Mouse (Mus musculus) natural killer cell, adult 2 months (primary cell): ENCODE measurements around the gene Tomt.

ENCODE experiments used
- DNase-seq, 2 experiments: peaks; one replicate each; pipeline ENCODE4 v3.0.0; 2022; ENCODE audit warnings: low spot score in 2 of 2

Gene Tomt

GRCm38 (mm10) chr7:101901969-101902368 lies 4.2 kb downstream of the Tomt start:
- no peak for DNase-seq

DNA sequence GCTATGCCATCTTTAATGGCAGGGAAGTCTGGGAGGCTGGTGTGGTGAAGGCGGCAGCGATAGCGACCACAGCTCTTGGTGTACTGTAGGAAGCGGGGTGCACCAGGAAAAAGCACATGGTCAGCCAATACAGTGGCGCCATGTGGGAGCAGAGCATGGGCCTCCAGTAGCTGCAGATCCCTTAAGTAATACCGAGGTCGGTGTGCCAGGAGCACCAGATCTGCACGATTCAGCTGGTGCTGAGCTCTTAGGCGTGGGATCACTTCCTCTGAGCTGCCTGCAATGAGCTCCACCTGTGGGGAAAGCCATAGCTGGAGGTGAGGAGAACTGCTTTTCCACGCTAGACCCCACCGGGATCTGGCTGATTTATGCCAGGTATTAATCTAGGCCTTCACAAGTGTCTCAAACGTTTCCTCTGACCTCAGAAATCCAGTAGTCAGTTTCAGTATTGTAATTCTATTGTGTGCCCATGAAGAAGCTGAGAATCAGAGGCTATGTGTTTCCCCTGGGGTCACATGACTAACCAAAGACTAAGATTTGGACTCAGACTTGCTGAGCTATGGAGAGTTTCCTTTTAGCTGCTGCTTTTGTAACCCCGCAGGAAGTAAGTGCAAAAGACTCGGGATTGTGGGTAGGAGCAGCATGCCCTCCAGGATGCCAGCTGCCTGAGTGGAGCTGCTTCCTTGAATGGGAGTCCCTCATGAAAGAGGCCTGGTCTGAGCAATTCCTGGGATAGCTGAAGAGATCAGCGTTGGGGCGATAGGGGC lies 5.6 kb downstream of the Tomt start:
- DNase-seq = no peak

GRCm38 (mm10) chr7:101896104-101897066 lies 9.8 kb downstream of the Tomt start:
- DNase-seq = peak; percentile 97

GRCm38 (mm10) chr7:101895695-101896094 lies 10.5 kb downstream of the Tomt start:
- no peak for DNase-seq

DNA sequence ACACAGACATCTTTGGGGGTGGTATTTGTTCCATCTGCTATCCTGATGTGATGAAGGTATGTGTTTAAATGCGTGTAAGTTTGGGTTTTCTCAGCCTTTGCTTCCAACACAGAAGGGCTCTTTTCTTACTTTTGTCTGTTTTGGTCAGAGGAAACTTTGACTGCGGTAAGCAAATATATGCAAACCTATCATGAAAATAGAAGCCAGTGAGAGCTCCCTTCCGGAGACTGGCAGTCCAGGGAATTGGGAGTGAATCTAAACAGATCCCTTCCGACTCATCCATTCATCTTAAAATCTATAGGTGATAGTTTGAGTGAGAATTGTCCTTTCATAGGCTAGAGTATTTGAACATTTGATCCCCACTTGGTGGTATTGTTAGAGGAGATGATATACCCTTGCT lies 17.7 kb downstream of the Tomt start:
- no peak for DNase-seq

GRCm38 (mm10) chr7:101886274-101886673 lies 19.9 kb downstream of the Tomt start:
- no peak for DNase-seq

DNA sequence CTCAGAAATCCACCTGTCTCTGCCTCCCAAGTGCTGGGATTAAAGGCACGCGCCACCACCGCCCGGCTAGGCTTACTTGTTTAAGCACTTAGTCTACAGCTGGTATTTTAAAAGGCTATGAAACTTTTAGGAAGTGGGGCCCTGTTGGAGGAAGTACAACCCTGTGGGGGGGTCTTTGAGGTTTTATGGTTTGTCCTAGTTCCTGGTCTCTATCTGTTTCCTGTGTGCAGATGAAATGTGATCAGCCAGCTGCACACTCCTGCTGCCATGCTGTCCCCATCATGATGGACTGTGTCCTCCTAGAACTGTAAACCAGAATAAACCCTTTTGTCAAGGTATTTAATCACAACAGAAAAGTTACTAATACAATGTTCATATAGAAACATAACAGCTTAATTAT lies 22.0 kb downstream of the Tomt start:
- DNase-seq = no peak

DNA sequence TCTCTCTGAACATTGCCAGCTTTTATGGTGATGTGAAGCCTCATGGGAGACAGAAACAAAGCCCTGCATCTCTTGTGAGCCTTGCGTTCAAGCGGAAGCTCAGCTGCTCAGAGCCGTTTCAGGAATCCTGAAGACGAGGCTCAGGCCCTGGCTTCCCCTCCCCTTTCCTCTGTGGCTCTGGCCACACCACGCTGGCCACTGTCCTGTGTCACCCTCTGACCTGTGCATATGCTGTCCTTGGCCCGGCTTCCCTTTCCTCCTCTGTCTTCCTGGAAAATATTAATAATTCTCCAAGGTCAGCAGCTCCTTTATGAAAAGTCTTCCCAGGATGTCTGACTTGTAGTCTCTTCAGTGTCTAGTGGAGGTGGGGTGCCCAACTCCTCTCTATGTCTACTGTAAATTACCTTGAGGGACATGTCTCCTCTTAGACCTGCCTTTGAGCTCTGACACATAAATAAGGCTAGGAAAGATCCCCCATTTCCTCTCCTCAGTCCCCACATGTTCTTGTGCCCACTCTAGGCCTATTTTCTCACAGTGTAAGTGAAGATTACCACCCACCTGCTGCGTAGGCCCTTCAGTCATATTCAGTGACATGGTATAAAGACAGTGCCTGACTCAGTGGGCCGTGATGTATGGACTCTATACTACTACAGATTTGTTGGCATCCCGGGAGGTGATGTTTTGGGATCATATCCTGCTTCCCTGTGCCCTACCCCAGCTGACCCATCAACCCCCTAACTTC lies 23.6 kb downstream of the Tomt start:
- DNase-seq = no peak

- DNase-seq = no peak
These were observed 25.3 kb downstream of the Tomt start for GRCm38 (mm10) chr7:101880855-101881254.

- DNase-seq = no peak
These were observed 30.2 kb downstream of the Tomt start for GRCm38 (mm10) chr7:101875978-101876377.

DNA sequence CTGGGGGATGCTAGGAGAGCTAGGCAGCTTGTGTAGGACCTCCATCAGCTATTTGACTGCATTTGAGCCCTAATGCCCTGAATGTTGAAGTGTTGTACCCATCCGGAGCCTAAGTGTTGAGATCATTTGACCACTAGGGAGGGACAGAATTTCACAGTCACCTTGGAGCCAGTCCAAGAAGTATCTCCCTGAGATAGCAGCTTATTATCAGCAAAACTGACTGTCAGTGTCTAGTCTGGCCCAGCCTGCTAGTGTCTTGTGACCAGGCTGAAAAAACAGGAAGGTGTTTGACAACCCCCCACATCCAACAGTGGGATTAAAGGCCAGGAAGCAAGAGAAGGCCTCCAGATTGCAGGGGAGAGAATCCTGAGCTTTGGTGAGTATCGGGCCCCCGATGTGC lies 34.9 kb downstream of the Tomt start:
- no peak for DNase-seq

DNA sequence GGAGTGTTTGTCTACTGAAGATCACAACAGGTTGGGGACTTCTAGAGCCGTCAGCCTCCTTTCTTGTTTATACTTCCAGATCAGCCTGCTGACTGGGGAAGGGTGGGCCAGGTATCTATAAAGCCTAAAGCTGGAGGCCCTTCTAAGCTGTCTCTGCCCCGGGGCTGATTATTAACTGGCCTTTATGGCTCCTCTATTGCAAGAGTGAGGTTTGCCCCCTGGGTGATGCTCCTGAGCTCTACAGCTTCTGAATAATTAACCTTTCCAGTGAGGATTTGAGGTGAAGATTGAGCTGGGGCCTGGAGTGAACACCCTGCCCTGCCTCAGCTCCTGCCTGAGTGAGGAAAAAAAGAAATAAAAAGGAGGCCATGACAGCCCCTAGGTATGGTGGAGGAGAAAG lies 35.5 kb downstream of the Tomt start, which contains the start of gene Folr1:
Gene Folr1 (minus strand): TSS at position 160 of the 400 bp plus-strand sequence.
- no peak for DNase-seq

GRCm38 (mm10) chr7:101869163-101869500 lies 37.0 kb downstream of the Tomt start:
- DNase-seq = no peak

DNA sequence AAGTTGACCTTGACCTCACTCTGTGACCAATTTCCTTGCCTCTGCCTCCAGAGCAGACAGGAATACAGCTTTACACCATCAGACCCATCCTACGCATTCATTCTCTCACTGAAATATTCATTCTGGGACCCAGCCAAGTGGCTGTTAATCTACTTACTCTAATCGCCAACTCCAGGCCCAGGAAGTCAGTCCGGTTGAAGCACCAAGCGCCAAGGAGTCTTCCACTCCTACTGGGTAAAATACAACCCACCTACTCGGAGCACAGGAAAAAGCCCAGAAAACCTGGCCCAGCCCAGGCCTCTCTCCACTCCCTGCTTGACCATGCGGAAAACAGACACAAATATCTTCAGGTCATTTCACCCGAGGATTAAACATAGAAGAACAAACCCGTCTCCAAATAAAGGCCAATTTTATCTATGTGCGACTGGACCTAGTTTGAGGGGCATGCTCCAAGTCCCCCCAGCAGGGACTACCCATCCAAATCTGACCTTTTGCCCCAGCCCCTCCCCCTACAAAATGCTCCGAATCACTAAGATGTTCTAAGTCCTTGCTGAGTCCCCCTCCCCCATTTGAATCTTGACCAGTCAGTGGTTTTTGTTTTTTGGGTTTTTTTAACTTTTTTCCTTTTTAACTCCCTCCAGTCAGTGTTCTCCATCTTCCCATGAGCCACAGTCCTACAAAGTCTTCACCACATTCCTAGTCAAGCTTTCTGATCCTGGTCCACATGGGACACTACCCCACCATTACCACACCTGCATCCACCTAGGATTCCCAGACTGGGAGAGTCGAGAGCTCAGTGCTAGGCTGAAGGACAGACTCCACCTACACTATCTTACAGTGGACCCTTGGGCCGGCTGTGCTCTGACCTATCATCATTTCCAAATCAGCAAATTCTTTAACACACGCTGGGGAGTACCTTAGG lies 37.7 kb downstream of the Tomt start:
- no peak for DNase-seq

- no peak for DNase-seq
These were observed 38.7 kb downstream of the Tomt start for GRCm38 (mm10) chr7:101867482-101867881.

DNA sequence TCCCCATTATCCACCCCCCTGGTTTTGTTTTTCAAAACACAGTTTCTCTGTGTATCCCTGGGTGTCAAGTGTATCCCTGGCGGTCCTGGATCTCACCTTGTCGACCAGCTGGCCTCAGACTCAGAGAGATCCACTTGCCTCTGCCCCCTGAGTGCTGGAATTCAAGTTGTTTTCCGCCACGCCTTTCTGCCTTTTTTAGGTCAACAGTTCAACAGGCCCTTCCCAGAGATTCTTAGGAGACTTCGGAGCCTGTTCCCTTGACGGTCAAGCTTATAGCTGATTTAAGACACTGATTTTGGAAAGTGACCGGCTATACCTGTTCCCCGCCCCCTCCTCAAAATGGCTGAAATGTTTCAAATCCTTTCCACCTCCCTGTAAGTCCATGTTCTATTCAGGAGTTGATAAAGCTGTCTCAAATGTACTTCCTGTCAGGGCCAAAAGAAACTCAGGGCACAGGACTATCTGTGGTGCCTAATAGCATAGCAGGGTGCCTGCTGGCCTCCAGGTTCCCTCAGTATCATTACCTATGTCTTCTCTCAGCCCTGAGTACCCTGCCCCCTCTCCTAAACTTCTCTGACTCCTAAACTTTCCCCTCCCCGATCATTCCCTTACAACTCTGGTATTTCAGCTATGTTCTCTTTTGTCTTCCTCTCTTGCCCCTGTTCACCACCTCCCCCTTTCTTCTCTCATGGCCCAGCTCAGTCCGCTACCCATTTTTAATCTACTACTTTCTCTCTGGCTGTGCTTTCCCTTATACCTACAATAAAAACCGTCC lies 39.5 kb downstream of the Tomt start:
- DNase-seq = no peak

- DNase-seq = no peak
These were observed 42.7 kb downstream of the Tomt start, which contains the start of gene Anapc15 for GRCm38 (mm10) chr7:101863415-101863814. Gene Anapc15, plus strand, starts transcription at chr7:101863715.

DNA sequence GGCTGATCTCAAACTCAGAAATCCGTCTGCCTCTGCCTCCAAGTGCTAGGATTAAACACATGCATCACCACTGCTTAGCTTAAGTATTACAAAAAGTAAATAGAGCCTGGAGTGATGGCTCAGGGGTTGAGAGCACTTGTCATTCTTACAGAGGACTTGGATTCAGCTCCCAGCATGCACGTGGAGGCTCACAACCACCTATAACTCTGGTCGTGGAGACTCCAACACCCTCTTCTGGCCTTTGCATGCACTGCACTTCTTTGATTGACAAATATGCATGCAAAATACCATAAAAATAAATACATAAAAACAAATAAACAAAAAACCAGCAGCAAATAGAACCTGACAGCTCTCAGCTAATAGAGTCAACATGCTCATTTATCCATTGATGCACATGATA lies 43.9 kb downstream of the Tomt start:
- no peak for DNase-seq

DNA sequence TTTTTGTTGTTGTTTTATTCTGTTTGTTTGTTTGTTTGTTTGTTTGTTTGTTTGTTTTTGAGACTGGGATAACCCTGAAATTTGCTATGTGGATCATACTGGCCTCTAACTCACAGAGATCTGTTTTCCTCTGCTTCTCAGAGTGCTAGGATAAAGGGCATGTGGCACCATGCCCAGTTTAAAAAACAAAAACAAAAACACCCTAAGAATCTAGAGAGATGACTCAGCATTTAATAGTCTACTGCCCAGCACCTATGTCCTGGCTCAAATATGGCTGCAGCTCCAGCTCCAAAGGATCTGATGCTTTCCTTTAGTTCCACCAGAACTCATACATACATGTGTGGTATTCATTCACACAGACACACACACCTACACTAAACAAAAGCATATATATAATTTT lies 45.2 kb downstream of the Tomt start:
- no peak for DNase-seq

DNA sequence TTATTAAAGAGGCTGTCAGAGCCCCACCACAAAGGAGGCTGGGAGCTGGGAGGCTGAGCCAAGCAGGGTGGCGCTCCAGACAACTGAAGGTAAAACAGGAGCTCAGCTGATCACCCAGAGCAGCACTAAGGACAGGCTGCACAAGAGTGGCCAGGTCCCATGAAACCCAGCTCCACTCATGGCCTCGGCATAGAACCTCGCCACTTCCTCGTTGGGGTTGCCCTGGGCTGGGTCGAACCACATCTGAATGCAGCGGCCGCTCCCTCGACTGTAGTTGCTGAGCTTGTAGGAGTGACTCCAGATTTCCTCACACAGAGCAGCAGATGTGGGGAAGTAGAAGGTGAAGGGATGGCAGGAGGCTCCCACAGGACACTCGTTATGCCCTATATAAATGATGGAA lies 47.8 kb downstream of the Tomt start:
- DNase-seq = no peak
